Mouse (Mus musculus): Measurements from ENCODE around the gene Abt1. TPM values are rescaled to one million over a fixed set of nuclear protein-coding genes. Genes with fewer than 3 reads are reported as not detected.
A peak's percentile ranks its signal among the peaks of the same experiment; 100 is the strongest.

The Abt1 gene
- total and polyA plus RNA-seq, 2 experiments from 2014 or later, result 4.9 to 5.2 TPM

DNA sequence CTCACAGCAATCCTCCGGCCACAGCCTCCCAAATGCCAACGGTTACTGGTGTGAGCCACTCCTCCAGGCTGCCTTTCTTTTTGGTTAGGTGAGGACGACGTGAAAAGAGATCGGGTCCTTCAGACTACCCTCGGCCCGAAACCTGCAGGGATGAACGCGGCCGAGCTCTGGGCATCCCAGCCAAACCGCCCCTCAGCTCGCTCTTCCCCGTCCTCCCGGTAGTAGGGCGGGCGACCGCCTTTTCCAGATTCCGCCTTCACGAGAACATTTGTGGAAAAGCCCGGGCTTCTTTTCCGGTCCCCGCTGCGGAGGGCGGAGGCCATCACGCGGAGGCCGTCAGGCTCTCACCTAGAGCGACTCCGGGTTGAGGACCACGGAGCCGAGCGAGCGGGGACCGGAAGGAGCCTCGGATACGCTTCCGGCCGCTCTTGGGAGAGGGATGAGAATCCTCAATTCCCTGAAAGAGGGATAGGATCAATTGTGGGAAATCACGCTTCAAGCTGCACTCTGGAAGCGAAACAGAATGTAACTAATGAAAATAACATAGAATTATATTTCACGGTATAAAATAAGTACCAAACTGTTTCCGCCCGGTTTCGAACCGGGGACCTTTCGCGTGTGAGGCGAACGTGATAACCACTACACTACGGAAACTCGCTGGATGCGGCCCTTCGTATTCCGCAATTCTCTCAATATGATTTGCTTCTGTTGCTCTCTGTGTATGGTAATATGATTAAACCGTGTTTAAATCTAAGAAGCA, 22.1 kb upstream of the Abt1 start:
- Histone ChIP-seq H3K27ac (ENCODE audit: low read depth, low read length) (peak overlapping the region; percentile 98), H3K9me3 (ENCODE audit: low read length) (no peaks in the 10 kb centered on the region), H3K27me3 (ENCODE audit: insufficient read depth, low read length) (no peaks in the 10 kb centered on the region), H3K36me3 (ENCODE audit: insufficient read depth, low read length) (no peaks in the 10 kb centered on the region), H3K9ac (replicated peaks; ENCODE audit: low read length, poor library complexity, severe bottlenecking) (peak overlapping the region; percentile 89), H3K4me3 (ENCODE audit: low read depth, low read length) (peak overlapping the region; percentile 77), H3K4me1 (ENCODE audit: insufficient read depth, low read length) (0 out of 2 replicates have a peak, but pooled peaks cover 6% of the 10 kb centered on the region), H3K4me2 (ENCODE audit: low read depth, low read length, poor library complexity, severe bottlenecking) (peak overlapping the region; percentile 61)
- DNase-seq (ENCODE audit: low spot score), result peak; percentile 95
- ATAC-seq (ENCODE audit: low FRiP score), result peak; percentile 95
- under 1% methylated on average over 55 of the region's 55 CpGs for WGBS
- no peak for TF ChIP-seq CTCF (IDR thresholded peaks at IDR 0.05)

GRCm38 (mm10) chr13:23445156-23445555, 21.5 kb upstream of the Abt1 start:
- TF ChIP-seq CTCF (IDR thresholded peaks at IDR 0.05), result no peak
- Histone ChIP-seq H3K9ac (replicated peaks; ENCODE audit: low read length, poor library complexity, severe bottlenecking) (peak overlapping the region; percentile 89), H3K27me3 (ENCODE audit: insufficient read depth, low read length) (no peaks in the 10 kb centered on the region), H3K4me3 (ENCODE audit: low read depth, low read length) (peak overlapping the region; percentile 77), H3K4me2 (ENCODE audit: low read depth, low read length, poor library complexity, severe bottlenecking) (peak overlapping the region; percentile 61), H3K9me3 (ENCODE audit: low read length) (no peaks in the 10 kb centered on the region), H3K4me1 (ENCODE audit: insufficient read depth, low read length) (0 out of 2 replicates have a peak, but pooled peaks cover 6% of the 10 kb centered on the region), H3K36me3 (ENCODE audit: insufficient read depth, low read length) (no peaks in the 10 kb centered on the region), H3K27ac (ENCODE audit: low read depth, low read length) (peak overlapping the region; percentile 98)
- WGBS, result 3% methylated on average over 10 of the region's 10 CpGs
- no peak for ATAC-seq (ENCODE audit: low FRiP score)
- DNase-seq (ENCODE audit: low spot score), result no peak

- Histone ChIP-seq H3K27ac (ENCODE audit: low read depth, low read length) (peak overlapping the region; percentile 26; the same call in 1 of the 2 replicates), H3K4me3 (ENCODE audit: low read depth, low read length) (peak overlapping the region; percentile 77), H3K9me3 (ENCODE audit: low read length) (no peaks in the 10 kb centered on the region), H3K4me1 (ENCODE audit: insufficient read depth, low read length) (0 out of 2 replicates have a peak, but pooled peaks cover 6% of the 10 kb centered on the region), H3K27me3 (ENCODE audit: insufficient read depth, low read length) (no peaks in the 10 kb centered on the region), H3K36me3 (ENCODE audit: insufficient read depth, low read length) (no peaks in the 10 kb centered on the region), H3K4me2 (ENCODE audit: low read depth, low read length, poor library complexity, severe bottlenecking) (peak overlapping the region; percentile 61), H3K9ac (replicated peaks; ENCODE audit: low read length, poor library complexity, severe bottlenecking) (no peak overlapping the region)
- ATAC-seq (ENCODE audit: low FRiP score) (no peak), DNase-seq (ENCODE audit: low spot score) (no peak)
- 35% methylated on average over 5 of the region's 5 CpGs for WGBS
- no peak for TF ChIP-seq CTCF (IDR thresholded peaks at IDR 0.05)
Observed at GRCm38 (mm10) chr13:23444451-23444850, 20.8 kb upstream of the Abt1 start.

DNA sequence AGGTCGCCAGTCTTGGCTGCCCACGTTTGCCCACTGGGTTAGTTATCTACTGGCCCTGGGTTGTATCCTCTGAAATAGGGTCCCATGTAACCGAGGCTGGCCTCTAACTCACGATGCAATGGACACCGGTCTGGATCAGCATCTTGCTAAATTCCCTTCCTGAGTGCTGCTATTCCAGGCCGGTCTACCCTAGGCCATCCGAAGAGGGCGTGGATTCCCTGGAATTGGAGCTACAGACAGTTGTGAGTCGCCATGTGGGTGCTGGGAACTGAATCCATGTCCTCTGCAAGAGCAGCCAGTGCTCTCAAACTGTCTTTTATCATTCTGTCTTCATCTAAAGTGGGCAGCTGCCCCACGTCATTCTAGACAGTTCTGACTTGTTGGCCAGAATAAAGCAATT, 16.2 kb upstream of the Abt1 start:
- WGBS, result 70% methylated on average over 10 of the region's 10 CpGs
- H3K4me1 ChIP-seq (ENCODE audit: insufficient read depth, low read length), result 0 out of 2 replicates have a peak, but pooled peaks cover 6% of the 10 kb centered on the region

GRCm38 (mm10) chr13:23438521-23438920, 14.9 kb upstream of the Abt1 start:
- Histone ChIP-seq H3K4me1 (ENCODE audit: insufficient read depth, low read length) (no peaks in the 10 kb centered on the region), H3K4me2 (ENCODE audit: low read depth, low read length, poor library complexity, severe bottlenecking) (peak overlapping the region; percentile 50), H3K27me3 (ENCODE audit: insufficient read depth, low read length) (no peaks in the 10 kb centered on the region), H3K4me3 (ENCODE audit: low read depth, low read length) (peak overlapping the region; percentile 43), H3K36me3 (ENCODE audit: insufficient read depth, low read length) (no peaks in the 10 kb centered on the region), H3K9me3 (ENCODE audit: low read length) (no peaks in the 10 kb centered on the region), H3K9ac (replicated peaks; ENCODE audit: low read length, poor library complexity, severe bottlenecking) (peak overlapping the region; percentile 44; the same call in 1 of the 2 replicates), H3K27ac (ENCODE audit: low read depth, low read length) (no peak overlapping the region)
- WGBS, result under 1% methylated on average over 7 of the region's 7 CpGs
- DNase-seq (ENCODE audit: low spot score) (peak; percentile 68), ATAC-seq (ENCODE audit: low FRiP score) (peak; percentile 60; the same call in 1 of the 2 replicates)
- no peak for TF ChIP-seq CTCF (IDR thresholded peaks at IDR 0.05)

More for the DNA sequence above, 16.2 kb upstream of the Abt1 start:
- TF ChIP-seq CTCF (IDR thresholded peaks at IDR 0.05), result no peak
- Histone ChIP-seq H3K27ac (ENCODE audit: low read depth, low read length) (no peak overlapping the region), H3K4me3 (ENCODE audit: low read depth, low read length) (no peak overlapping the region), H3K9me3 (ENCODE audit: low read length) (no peaks in the 10 kb centered on the region), H3K27me3 (ENCODE audit: insufficient read depth, low read length) (no peaks in the 10 kb centered on the region), H3K4me2 (ENCODE audit: low read depth, low read length, poor library complexity, severe bottlenecking) (no peak overlapping the region), H3K36me3 (ENCODE audit: insufficient read depth, low read length) (no peaks in the 10 kb centered on the region), H3K9ac (replicated peaks; ENCODE audit: low read length, poor library complexity, severe bottlenecking) (no peak overlapping the region)
- ATAC-seq (ENCODE audit: low FRiP score), result no peak
- DNase-seq (ENCODE audit: low spot score), result no peak

GRCm38 (mm10) chr13:23437908-23438307, 14.2 kb upstream of the Abt1 start:
- ATAC-seq (ENCODE audit: low FRiP score), result peak; percentile 77
- TF ChIP-seq CTCF (IDR thresholded peaks at IDR 0.05), result no peak

More at GRCm38 (mm10) chr13:23437908-23438307, 14.2 kb upstream of the Abt1 start:
- no peaks in the 10 kb centered on the region for H3K4me1 ChIP-seq (ENCODE audit: insufficient read depth, low read length)
- WGBS, result under 1% methylated on average over 17 of the region's 17 CpGs
- no peaks in the 10 kb centered on the region for H3K36me3 ChIP-seq (ENCODE audit: insufficient read depth, low read length)
- H3K9ac ChIP-seq (replicated peaks; ENCODE audit: low read length, poor library complexity, severe bottlenecking), result peak overlapping the region; percentile 44; the same call in 1 of the 2 replicates
- H3K9me3 ChIP-seq (ENCODE audit: low read length), result no peaks in the 10 kb centered on the region
- peak overlapping the region; percentile 43 for H3K4me3 ChIP-seq (ENCODE audit: low read depth, low read length)
- peak overlapping the region; percentile 50 for H3K4me2 ChIP-seq (ENCODE audit: low read depth, low read length, poor library complexity, severe bottlenecking)
- H3K27ac ChIP-seq (ENCODE audit: low read depth, low read length), result no peak overlapping the region
- H3K27me3 ChIP-seq (ENCODE audit: insufficient read depth, low read length), result no peaks in the 10 kb centered on the region
- peak; percentile 89 for DNase-seq (ENCODE audit: low spot score)

Measured in midbrain, postnatal 0 days (tissue).